Mouse (Mus musculus): ENCODE data around the gene Krt84. TPM values are rescaled to one million over a fixed set of nuclear protein-coding genes. Genes with fewer than 3 reads are reported as not detected.
"Not testable (repeated sequence)": the region's sequence is repeated elsewhere in the genome, so short reads cannot be mapped to it uniquely, and the experiment has no call there.

Krt84 gene
- not detected for total RNA-seq (2021)
- long read RNA-seq, experiment 1: 0 reads
- long read RNA-seq, experiment 2: 0 reads

DNA sequence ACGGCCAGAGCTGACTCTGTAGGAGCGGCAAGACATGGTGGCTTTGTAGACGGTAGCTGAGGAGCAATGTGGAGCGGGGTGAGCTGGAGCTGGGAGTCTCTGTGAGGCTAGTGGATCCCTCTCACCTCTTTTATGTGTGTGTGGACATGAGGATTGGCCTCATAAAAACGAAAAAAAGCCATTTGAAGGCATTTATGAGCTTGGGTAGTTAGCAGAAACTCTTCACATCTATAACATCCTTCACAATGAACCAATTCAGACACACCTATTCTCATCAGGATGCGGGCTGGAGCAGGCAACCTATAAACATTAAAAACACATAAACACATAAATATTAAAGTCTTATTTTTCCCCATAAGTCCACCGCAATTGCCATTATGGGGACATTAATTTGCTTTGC, at the start of gene Krt84:
Gene Krt84, minus strand, starts transcription at position 101 of the 400 bp plus-strand sequence.
- no peak for DNase-seq

DNA sequence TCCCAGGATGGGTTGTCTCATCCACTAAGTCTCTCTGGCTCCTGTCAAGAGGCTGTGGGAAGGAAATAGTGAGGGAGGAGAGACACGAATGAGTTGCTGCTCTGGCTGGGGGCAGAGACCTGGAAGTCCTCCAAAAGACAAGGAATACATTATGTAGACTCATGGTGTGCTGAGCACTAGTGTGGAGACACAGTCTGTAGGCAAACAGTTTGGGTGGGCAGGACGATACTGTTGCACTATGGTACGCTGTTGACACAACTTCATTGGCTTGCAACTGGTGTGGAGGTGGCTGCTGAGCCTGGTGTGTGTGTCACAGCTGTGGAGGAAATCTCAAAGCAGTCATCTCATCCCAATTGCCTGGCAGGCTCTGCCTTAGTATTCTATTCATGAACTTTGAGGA, 49.1 kb upstream of the Krt84 start:
- DNase-seq: no peak

DNA sequence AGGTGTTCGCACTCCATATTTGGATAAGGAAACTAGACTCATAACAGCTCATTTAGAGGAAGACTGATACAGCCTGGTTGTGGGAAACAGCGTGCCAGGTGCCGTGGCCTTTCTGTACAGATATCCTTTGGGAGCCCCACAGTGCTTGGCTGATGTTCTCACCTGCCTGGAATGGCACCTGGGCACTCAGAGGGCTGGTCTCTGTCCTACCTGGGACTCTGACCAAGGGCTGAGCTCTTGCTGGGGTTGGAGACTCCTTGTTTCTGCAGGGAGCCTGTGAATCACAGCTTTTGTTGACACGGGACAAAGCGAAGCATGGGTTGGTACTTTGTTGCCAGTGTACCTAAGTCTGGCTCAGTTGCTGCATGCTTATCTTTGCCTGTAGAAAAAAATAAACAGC, 42.9 kb upstream of the Krt84 start:
- no peak for DNase-seq

DNA sequence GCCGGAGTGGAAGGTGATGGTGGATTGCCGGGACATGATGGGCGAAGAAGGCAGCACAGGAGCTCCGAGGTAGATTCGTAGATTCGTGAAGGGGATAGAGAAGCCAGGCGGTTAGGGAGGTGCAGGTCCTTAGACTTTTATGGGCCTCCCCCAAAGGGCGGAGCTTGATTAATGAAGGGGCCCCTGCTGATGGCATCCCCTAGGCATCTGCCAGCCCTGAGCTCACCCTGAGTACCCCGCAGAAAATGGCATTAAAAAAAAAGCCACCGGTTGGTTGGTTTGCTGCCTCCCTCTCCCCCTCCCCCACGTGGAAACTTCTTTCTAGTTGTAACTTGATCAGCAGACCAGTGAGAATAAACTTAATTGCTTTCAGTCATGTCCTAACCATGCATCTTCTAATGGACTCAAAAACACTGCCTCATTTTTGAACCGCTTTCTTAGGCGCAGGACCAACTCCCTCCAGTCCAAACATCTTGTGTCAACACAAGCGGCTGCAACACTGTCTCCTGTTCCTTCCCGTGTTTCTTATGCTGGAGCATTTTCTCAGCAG, 41.3 kb upstream of the Krt84 start, which contains the start of gene Krt75:
Gene Krt75, minus strand, starts transcription at position 109 of the 550 bp plus-strand sequence.
- no peak for DNase-seq

DNA sequence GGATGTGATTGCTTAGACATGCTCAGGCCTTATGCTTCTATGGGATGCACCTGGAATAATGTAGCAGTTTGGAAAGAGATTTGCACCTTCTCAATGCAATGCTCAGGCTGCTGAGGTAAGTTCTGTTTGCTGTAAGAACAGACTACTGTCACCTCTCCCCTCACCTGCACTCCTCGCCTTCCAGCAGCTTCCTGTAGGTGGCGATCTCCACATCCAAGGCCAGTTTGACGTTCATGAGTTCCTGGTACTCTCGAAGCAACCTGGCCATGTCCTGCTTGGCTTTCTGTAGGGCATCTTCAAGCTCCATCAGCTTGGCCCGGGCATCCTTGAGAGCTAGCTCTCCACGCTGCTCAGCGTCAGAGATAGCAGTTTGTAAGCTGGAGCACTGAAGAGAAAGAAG, 35.2 kb upstream of the Krt84 start:
- DNase-seq: no peak

DNA sequence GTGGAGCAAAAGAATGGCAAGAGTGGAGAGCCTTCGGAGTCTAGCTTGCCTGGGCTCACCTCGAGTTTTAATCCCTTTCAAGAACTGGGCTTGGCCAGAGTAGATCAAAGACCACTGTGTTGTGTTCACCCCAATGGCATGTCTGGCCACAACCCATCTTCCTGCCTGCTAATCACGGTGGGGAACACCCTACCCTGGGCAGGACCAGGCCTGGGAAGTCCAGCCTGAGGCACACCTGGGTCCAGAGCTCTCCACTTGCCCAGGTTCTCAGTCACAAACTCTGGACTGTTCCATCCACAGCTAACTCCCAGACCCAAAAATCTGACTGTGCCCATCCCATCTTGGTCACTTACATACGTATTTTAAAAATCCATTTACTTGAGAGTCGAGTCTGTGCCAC, 30.2 kb upstream of the Krt84 start, which contains the start of gene Krt90:
Gene Krt90, minus strand, starts transcription at position 101 of the 400 bp plus-strand sequence.
- DNase-seq: no peak

DNA sequence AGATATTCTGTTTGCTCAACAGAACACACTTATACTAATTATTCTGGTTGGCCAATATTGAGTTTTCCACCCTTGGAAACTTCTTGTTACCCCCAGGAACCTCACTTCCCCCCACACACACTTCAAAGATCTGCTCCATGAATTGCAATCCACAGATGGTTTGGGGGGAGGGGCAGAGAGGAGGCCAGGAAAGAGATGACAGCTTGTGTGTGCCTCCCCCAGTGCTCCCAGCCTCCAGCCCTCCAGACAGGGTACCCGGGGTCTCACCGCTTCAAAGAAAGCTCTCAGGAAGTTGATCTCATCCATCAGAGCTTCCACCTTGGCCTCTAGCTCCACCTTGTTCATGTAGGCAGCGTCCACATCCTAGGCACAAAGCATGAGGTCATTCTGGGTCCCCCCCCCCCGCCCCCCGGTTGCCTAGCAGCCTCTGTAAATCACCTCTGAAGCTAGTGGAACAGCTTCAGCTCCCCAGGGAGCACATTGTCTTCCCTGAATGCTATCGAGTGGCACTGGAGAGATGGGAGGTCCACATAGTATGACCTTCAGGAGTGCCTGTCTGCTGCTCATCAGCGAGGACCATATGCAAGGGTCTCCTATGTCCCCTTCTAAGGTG, 25.5 kb upstream of the Krt84 start:
- no peak for DNase-seq

DNA sequence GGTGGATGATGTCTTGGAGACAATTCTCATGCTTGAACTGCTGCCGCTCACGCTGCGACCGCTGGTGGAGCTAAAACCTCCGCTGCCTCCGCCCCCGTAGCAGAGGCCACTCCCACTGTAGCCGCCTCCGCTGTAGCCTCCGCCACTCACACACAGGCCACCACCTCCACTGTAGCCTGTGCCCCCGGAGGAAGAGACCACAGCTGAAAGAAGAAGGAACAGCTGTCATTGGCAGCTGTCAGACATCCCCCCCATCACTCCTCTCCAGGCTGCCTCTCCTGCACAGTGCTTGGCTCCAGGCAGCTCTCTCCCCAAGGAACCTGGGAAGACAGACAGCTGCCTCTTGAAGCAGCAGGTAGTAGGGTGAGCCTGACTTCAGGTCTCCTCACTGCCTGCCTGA, 20.5 kb upstream of the Krt84 start:
- peak; percentile 12 for DNase-seq

DNA sequence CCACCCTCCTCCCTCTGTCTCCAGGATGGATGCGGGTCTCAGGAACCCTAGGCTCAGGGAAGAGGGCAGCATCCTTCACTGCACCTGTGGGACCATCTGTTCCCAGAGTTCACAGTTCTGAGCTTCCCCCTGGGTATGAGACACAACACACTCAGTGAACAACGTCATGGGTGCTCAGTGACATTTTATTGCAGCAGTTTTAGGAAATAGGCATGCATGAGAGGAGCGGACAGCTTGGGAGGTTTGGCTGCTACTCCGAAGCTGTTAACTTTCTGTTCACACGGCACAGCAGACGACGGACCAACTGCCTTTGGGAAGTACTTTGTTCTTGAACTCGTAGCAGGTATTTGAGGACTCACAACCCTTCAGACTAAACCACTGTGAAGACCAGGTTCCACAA, 19.6 kb upstream of the Krt84 start:
- no peak for DNase-seq

DNA sequence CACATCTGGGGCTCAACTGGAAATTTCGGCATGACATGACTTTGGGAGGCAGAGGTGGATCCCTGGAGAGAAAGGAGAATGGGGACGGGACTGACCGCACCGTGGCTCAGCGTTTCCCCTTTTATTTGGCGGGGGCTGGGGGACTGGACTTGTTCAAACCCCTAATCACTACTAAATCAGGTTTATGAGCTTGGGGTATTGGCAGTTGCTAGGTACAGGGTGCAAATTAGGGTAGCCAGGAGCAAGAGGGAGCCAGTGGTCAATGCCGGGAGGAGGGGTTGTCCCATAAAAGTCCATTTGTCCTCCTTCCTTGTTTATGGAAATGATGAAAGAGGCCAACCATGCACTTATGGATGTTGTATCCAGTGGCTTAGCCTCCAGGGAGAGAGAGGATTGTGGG, 17.9 kb upstream of the Krt84 start, which contains the start of gene Krt82:
Gene Krt82, minus strand, starts transcription at position 101 of the 400 bp plus-strand sequence.
- DNase-seq: no peak

DNA sequence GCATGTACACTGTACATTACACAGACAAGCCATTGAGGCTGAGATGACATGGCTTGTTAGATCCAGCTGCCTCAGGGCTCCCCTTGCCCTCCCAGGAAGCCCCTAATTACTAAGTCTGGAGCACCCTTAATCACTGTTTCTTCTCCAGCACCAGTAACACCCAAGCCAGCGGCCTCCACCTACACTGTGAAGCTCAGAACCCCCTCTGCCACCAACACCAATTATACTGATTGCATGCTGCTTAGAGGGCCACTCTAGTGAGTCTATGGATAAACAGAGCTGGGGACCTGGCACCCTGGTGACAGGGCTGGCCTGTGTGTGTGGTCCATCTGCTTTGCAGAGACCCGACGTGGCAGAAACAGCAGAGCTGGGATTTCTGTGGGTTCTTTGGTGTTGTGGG, 11.9 kb upstream of the Krt84 start:
- DNase-seq: no peak

DNA sequence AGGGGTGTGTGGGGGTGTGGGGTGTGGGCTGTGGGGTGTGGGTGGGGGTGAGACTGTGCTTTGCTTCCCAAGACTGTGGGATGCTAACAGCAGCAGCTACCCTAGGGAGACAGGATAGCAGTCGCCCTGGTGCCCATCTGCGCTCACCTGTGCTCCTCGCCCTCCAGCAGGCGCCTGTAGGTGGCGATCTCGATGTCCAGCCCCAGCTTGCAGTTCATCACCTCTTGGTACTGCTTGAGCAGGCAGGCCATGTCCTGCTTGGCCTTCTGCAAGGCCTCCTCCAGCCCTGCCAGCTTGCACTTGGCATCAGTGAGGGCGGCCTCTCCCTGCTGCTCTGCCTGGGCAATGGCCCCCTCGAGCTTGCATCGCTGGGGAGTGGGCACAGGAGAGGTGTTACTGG, 9.9 kb upstream of the Krt84 start:
- DNase-seq: no peak

DNA sequence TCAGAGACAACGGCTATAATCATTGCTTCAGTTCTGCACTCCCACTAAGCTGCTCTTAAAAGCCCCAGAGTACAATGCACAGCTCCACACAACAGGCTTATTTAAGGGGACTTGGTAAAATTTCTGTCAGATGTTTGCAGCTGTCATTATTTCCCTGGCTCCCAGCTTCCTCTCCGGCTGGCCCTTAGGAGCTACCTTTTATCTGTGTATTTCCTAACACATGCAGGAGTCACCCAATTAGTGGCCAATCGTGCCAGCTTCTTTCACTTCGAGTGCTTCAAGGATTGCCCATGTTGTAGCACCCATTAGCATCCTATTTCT, 5.9 kb upstream of the Krt84 start:
- DNase-seq: no peak

DNA sequence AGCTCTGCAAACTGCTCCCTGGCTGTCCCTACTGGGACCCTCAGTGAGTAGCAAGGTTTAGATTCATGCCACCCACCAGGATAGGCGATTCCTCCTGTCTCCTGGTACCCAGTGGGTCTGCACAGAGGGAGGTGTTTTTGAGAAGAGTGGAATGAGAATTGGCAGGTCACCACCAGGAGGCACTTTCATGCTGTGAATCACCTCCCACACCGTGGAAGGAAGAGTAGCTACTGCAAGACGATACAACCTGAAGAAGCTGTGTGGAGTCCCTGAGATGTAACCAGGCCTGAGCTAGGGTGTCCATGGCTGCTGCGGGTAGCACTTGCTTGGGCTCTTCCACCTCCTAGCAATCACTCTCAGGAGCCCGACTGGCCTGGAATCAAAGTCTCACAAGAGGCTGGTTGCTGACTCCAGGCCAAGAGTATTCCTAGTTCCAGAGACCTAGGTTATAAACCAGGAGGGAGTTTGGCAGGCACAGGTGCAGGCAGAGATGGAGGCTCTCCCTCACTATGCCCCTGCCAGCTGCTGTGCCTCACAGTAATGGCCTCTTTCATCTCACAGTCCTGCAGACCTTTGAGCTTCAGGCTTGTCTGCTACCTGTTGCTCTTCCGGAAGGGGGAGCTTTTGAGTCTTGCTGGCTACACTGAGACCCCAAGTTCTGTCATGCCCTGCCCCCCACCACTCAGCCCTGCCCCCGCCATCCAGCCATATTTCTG, 5.4 kb upstream of the Krt84 start:
- no peak for DNase-seq

DNA sequence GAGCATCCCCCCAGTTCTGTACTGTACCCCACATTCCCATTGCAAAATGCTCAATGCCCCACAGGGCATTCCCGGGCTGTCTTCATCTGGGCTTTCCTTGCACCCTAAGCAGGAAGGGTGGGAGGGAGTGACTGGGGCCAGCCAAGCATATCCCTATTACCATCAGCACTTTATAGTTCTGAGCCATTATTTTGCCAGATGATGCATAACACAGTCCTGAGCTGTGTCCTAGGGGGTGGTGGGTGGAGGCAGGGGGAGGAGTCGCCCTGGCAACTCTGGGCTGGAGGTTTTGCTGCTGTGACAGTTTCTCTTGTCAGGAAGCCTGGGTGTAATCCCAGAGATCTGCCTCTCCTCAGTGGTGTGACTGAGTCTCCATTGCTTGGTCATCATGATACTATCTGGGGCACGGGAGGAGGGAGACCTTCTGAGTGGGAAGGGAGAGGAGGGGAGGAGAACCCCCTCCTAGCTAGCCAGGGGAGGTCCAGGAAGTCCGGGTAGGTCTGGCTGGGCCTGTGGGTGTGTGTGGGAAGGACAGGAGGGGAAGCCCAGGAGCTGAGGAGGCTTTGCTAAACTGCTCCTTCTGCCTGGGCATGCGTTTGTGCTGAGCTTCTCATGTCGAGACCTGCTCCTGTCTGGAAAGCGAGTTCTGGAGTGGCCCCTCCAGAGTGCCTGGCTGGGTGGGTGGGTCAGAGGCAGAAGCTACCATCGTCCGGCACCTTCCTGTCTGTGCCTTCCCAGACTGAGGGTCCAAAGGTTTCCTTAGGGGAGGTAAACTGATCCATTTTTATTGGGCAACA, 3.6 kb upstream of the Krt84 start:
- no peak for DNase-seq

DNA sequence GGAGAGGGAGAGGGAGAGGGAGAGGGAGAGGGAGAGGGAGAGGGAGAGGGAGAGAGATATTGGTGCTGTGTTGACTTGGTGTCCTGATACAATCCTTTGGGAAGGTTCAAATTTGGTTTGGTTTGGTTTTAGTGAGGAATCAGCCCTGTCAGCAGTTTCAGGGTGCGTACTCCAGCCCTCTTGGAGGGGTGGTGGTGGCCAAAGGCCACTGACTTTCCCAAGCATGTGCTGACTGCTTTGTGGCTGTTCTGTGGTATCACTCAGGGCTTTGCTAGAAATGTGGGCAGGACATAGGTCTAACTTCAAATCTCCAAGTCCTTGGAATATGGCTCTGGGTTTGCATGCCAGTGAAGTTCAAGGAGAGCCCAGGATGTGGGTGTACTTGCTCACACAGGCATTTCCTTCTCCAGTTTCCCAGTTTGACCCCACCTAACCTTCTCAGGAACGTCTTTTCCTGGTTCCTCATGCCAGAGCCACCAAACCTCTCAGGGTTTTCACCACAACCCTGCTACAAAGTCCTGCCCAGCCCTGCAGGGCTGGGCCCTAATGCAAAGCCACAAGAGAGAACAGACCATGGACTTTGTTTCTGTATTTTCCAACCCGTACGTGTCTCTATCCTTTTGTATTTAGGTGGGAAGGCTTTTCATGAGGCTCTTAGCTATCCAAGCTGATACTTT, 9.9 kb downstream of the Krt84 start:
- DNase-seq: no peak

DNA sequence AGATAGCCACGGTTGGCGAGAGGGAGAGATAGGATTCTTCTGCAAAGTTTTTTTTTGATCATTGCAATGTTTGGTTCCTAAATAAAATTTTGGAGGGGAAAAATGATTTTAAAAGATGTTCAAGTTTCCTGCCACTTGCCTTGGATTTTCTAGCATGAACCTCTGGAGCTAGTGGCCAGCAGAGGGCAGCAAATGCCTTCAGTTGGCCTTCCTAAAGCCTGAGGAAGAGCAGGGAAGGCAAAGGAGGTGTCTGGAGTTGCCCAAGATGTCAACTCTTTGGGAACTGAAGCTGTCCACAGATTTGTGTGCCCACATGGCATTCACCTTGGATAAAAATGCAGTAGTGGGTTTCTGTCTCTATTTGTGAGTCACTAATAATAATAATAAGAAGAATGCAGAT, 12.8 kb downstream of the Krt84 start:
- peak; percentile 53 for DNase-seq

DNA sequence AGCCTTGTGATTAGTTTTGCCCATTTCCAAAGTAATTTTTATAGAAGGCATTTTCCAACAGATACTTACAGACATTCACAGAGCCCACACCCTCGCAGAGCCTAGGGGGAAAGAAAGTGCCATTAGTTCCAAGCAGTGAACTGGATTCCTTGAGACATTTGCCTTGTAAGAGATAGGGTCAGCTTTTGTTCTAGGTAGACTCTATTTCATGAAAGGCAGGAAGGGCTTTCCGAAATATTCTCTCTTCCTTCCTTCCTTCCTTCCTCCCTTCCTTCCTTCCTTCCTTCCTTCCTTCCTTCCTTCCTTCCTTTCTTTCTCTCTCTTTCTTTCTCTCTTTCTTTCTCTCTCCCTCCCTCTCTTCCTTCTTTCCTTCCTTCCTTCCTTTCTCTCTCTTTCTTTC, 15.5 kb downstream of the Krt84 start, which contains the start of gene Gm49425:
Gene Gm49425, minus strand, starts transcription at position 101 of the 400 bp plus-strand sequence.
- DNase-seq: not testable (repeated sequence)

DNA sequence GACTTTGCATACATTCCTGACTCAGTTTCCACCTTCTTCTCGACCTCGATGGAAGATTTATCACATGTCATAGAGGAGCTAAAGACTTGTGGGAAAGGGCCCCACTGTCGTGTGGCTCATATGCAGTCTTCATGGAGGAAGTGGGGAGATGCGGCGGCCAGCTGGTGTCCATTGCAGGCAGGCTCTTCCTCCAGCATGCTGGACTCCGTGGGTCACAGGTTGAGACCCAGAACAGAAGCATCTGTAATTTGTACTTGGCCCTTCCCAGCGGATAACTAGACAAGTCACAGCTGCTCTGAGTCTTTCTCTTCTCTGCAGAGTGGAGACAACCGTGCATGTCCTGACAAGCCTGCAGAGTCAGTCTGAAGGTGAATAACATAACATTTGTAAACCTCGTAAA, 24.4 kb downstream of the Krt84 start:
- DNase-seq: no peak

DNA sequence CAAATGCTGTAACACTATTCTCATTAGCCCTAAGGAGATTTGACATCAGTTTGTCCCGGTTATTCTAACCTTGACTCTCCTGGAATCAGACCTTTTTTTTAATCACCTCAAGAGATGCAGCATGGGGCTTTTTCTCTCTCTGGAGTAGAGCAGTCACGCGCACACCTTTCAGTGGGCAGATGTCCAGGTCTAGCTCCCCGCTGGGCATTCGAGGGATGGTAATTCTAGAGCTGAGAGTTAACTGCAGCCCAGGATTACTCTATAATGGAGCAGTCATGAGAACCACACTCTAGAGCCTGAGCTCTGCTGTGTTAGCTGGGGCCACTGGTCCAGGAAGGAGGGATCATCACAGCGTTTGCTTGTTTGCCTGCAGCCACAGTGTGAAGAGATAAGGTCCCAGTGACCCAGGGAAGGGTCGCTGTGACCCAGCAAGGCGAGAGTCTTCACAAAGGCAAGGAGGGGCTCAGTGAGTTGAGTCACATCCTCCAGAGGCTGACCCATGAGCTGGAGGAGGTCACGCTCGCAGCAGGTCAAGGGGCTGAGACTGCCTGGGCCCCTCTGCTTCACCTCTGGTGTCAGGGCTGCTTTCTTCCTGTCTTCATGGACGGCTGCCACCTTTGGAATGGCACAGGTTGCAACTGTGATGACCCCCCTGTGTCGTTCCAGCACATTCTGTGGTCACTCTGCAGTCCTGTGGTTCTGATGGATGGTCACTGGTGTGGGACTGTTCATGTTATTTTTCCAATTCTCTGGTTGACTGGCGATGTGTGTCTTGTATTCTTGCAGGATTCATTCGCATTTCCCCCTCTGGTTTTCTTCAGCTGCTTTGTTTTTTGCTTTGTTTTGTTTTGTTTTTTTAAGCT, 25.5 kb downstream of the Krt84 start:
- no peak for DNase-seq

DNA sequence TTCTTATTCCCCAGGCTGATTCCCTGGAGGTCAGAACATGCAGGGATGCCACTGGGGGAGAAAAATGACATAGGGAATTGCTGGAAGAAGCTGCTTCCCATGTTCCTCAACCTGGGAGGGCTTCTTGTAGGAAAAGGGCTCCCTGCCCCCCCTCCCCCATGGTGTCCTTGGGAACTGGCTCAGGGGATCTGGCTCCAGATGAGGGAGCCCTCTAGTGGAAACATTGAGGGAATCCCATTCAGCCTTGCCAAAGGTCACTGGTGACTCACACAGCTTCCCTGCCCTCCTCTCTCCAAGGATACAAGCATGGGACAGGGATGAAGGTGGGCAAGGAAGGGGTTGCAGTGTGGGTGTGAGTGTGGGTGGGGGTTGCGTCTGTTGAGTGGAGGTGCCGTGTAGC, 35.4 kb downstream of the Krt84 start:
- DNase-seq: peak; percentile 22
